Mouse (Mus musculus) spleen, postnatal 14 days (tissue): ENCODE measurements around the gene Vmn1r223.
"Not testable (repeated sequence)": the region's sequence is repeated elsewhere in the genome, so short reads cannot be mapped to it uniquely, and the experiment has no call there.

Experiments
- DNase-seq, 2 experiments: peaks; one replicate each; pipeline ENCODE4 v3.0.0; 2021 to 2022; ENCODE audit warnings: low spot score in 2 of 2

Gene Vmn1r223

GRCm38 (mm10) chr13:23246834-23247233, at the start of gene Vmn1r223:
Vmn1r223 (plus strand) TSS chr13:23247134.
- not testable (repeated sequence) for DNase-seq

- DNase-seq: not testable (repeated sequence)
Observed at GRCm38 (mm10) chr13:23203885-23204284, 43.0 kb upstream of the Vmn1r223 start.

- not testable (repeated sequence) for DNase-seq
Observed at GRCm38 (mm10) chr13:23213827-23214226, 33.1 kb upstream of the Vmn1r223 start, which contains the start of gene Vmn1r221. Vmn1r221 (plus strand) TSS chr13:23214127.

GRCm38 (mm10) chr13:23235847-23236246, 11.1 kb upstream of the Vmn1r223 start, which contains the start of gene Vmn1r222:
Vmn1r222 (minus strand) TSS chr13:23235947.
- not testable (repeated sequence) for DNase-seq

- no peak for DNase-seq
Observed at GRCm38 (mm10) chr13:23258546-23259048, 11.7 kb downstream of the Vmn1r223 start.

- DNase-seq: not testable (repeated sequence)
Observed at GRCm38 (mm10) chr13:23268606-23269005, 21.7 kb downstream of the Vmn1r223 start.

GRCm38 (mm10) chr13:23269127-23269526, 22.2 kb downstream of the Vmn1r223 start:
- not testable (repeated sequence) for DNase-seq

GRCm38 (mm10) chr13:23269681-23270080, 22.7 kb downstream of the Vmn1r223 start:
- no peak for DNase-seq

- no peak for DNase-seq
Observed at GRCm38 (mm10) chr13:23270321-23271101, 23.6 kb downstream of the Vmn1r223 start.

GRCm38 (mm10) chr13:23279576-23279975, 32.6 kb downstream of the Vmn1r223 start:
- no peak for DNase-seq

GRCm38 (mm10) chr13:23279992-23280391, 33.1 kb downstream of the Vmn1r223 start:
- no peak for DNase-seq

GRCm38 (mm10) chr13:23285191-23285920, 38.4 kb downstream of the Vmn1r223 start:
- DNase-seq: no peak

GRCm38 (mm10) chr13:23285921-23286720, 39.2 kb downstream of the Vmn1r223 start:
- no peak for DNase-seq

- no peak for DNase-seq
Observed at GRCm38 (mm10) chr13:23286721-23287362, 39.9 kb downstream of the Vmn1r223 start.

GRCm38 (mm10) chr13:23297737-23298136, 50.8 kb downstream of the Vmn1r223 start:
- DNase-seq: no peak

GRCm38 (mm10) chr13:23298445-23299232, 51.7 kb downstream of the Vmn1r223 start:
- DNase-seq: no peak

GRCm38 (mm10) chr13:23299276-23299998, 52.5 kb downstream of the Vmn1r223 start:
- DNase-seq: no peak

- DNase-seq: no peak
Observed at GRCm38 (mm10) chr13:23299999-23300341, 53.0 kb downstream of the Vmn1r223 start.
